Comparison of ENCODE assay signal across 8 mouse cellular contexts in genomic region chr11:3536082-3536481, GRCm38 (mm10). TPM values are rescaled to one million over a fixed set of nuclear protein-coding genes. Genes with fewer than 3 reads are reported as not detected.
DNase-seq lines count a peak whose midpoint lies in the region; ATAC-seq and TF ChIP-seq lines count a peak whose summit lies in the region.

No protein-coding gene starts in this region.

- peak overlapping the region; percentile 84 for H3K4me2 ChIP-seq in kidney, embryonic 14.5 days (replicated peaks; ENCODE audit: low read depth, low read length)
- peak overlapping the region; percentile 79 for H3K4me2 ChIP-seq in embryonic facial prominence, embryonic 13.5 days
- H3K4me2 ChIP-seq in hindbrain, postnatal 0 days (ENCODE audit: low read depth, low read length) = peak overlapping the region; percentile 97
- peak overlapping the region; percentile 97 for H3K4me2 ChIP-seq in midbrain, embryonic 15.5 days

- no peaks in the 10 kb centered on the region for H3K27me3 ChIP-seq in kidney, embryonic 14.5 days (ENCODE audit: control insufficient read depth, insufficient read depth, low read length)
- no peaks in the 10 kb centered on the region for H3K27me3 ChIP-seq in embryonic facial prominence, embryonic 13.5 days
- H3K27me3 ChIP-seq in hindbrain, postnatal 0 days (ENCODE audit: insufficient read depth, low read length) = no peaks in the 10 kb centered on the region
- no peaks in the 10 kb centered on the region for H3K27me3 ChIP-seq in midbrain, embryonic 15.5 days (replicated peaks)

- peak overlapping the region; percentile 50 for H3K4me3 ChIP-seq in kidney, embryonic 14.5 days (ENCODE audit: low read length)
- H3K4me3 ChIP-seq in embryonic facial prominence, embryonic 13.5 days = peak overlapping the region; percentile 52
- peak overlapping the region; percentile 54 for H3K4me3 ChIP-seq in hindbrain, postnatal 0 days (ENCODE audit: low read length)
- H3K4me3 ChIP-seq in midbrain, embryonic 15.5 days = peak overlapping the region; percentile 61

- no peak for TF ChIP-seq CTCF in hindbrain, postnatal 0 days (IDR thresholded peaks at IDR 0.05; ENCODE audit: low read depth)

- WGBS in kidney, embryonic 14.5 days = 36% methylated on average over 5 of the region's 5 CpGs
- 38% methylated on average over 5 of the region's 5 CpGs for WGBS in embryonic facial prominence, embryonic 13.5 days
- WGBS in hindbrain, postnatal 0 days = 42% methylated on average over 5 of the region's 5 CpGs
- 42% methylated on average over 5 of the region's 5 CpGs for WGBS in midbrain, embryonic 15.5 days

- DNase-seq in kidney, postnatal 4 days = no peak
- DNase-seq in hindbrain, postnatal 0 days (ENCODE audit: low spot score) = no peak
- DNase-seq in ovary, postnatal 10 days (ENCODE audit: low spot score) = no peak
- DNase-seq in adrenal gland, adult 8-10 months = no peak
- DNase-seq in left cerebral cortex, adult 8-10 months (ENCODE audit: low spot score in 2 of 2) = no peak

- peak overlapping the region; percentile 63; the same call in 1 of the 2 replicates for H3K9ac ChIP-seq in kidney, embryonic 14.5 days (ENCODE audit: low read depth, low read length)
- H3K9ac ChIP-seq in embryonic facial prominence, embryonic 13.5 days = peak overlapping the region; percentile 79
- H3K9ac ChIP-seq in hindbrain, postnatal 0 days (replicated peaks; ENCODE audit: low read length) = peak overlapping the region; percentile 62
- peak overlapping the region; percentile 59 for H3K9ac ChIP-seq in midbrain, embryonic 15.5 days

- no peaks in the 10 kb centered on the region for H3K9me3 ChIP-seq in kidney, embryonic 14.5 days (ENCODE audit: control insufficient read depth, low read length)
- no peaks in the 10 kb centered on the region for H3K9me3 ChIP-seq in embryonic facial prominence, embryonic 13.5 days
- no peaks in the 10 kb centered on the region for H3K9me3 ChIP-seq in hindbrain, postnatal 0 days (ENCODE audit: low read length)
- H3K9me3 ChIP-seq in midbrain, embryonic 15.5 days = no peaks in the 10 kb centered on the region

- peak overlapping the region; percentile 86 for H3K27ac ChIP-seq in kidney, embryonic 14.5 days (ENCODE audit: low read depth, low read length)
- peak overlapping the region; percentile 96 for H3K27ac ChIP-seq in embryonic facial prominence, embryonic 13.5 days
- H3K27ac ChIP-seq in hindbrain, postnatal 0 days = peak overlapping the region; percentile 69; the same call in 1 of the 2 replicates
- peak overlapping the region; percentile 80; the same call in 1 of the 2 replicates for H3K27ac ChIP-seq in midbrain, embryonic 15.5 days

- H3K4me1 ChIP-seq in kidney, embryonic 14.5 days (ENCODE audit: control insufficient read depth, insufficient read depth, low read length) = peaks cover 33% of the 10 kb centered on the region
- peaks cover 37% of the 10 kb centered on the region for H3K4me1 ChIP-seq in embryonic facial prominence, embryonic 13.5 days
- peaks cover 3% of the 10 kb centered on the region; the same call in 1 of the 2 replicates for H3K4me1 ChIP-seq in hindbrain, postnatal 0 days (ENCODE audit: insufficient read depth, low read length)
- peaks cover 20% of the 10 kb centered on the region; the same call in 1 of the 2 replicates for H3K4me1 ChIP-seq in midbrain, embryonic 15.5 days

- H3K36me3 ChIP-seq in kidney, embryonic 14.5 days (ENCODE audit: control insufficient read depth, insufficient read depth, low read length) = peaks cover 38% of the 10 kb centered on the region
- H3K36me3 ChIP-seq in embryonic facial prominence, embryonic 13.5 days = peaks cover 36% of the 10 kb centered on the region
- H3K36me3 ChIP-seq in hindbrain, postnatal 0 days (ENCODE audit: insufficient read depth, low read length) = no peaks in the 10 kb centered on the region
- H3K36me3 ChIP-seq in midbrain, embryonic 15.5 days (replicated peaks) = no peaks in the 10 kb centered on the region

- no peak for ATAC-seq in kidney, embryonic 14.5 days (ENCODE audit: low FRiP score, low TSS enrichment)
- ATAC-seq in embryonic facial prominence, embryonic 13.5 days (ENCODE audit: insufficient number of reproducible peaks, insufficient read depth, low FRiP score, low TSS enrichment, low read depth) = no peak
- no peak for ATAC-seq in hindbrain, postnatal 0 days
- no peak for ATAC-seq in midbrain, embryonic 15.5 days (replicated peaks)

RNA-seq across cellular contexts. Expression of gene Smtn, which starts 4.3 kb away (rescaled TPM):
- 51.8 and 70.7 TPM in 2 replicates for polyA plus RNA-seq in kidney, embryonic 14.5 days (2014; fragmentation: Nextera tagmentation; extraction: Ambion mirVana)
- 43.9 and 46.1 TPM in 2 replicates for polyA plus RNA-seq in embryonic facial prominence, embryonic 13.5 days (2015; fragmentation: Nextera tagmentation; extraction: Ambion mirVana)
- total RNA-seq in hindbrain, postnatal 0 days (2014; rRNA removed) = 7.7 and 10.0 TPM in 2 replicates
- 10.7 and 12.8 TPM in 2 replicates for polyA plus RNA-seq in hindbrain, postnatal 0 days (2015; fragmentation: Nextera tagmentation; extraction: Ambion mirVana)
- 16.0 and 17.9 TPM in 2 replicates for polyA plus RNA-seq in midbrain, embryonic 15.5 days (2015; fragmentation: Nextera tagmentation; extraction: Ambion mirVana)
- total RNA-seq in adrenal gland, adult 8-10 months (2022) = 10 to 100 TPM; 36.6 to 93.0 (median 52.5) TPM
- 10 to 100 TPM in 1 of 4 experiments, 1 to 10 TPM in 3; 5.2 to 11.0 (median 7.2) TPM for total RNA-seq in left cerebral cortex, adult 8-10 months (2022)

RNA-seq across cellular contexts. Expression of gene Selenom, which starts 21.6 kb away (rescaled TPM):
- polyA plus RNA-seq in kidney, embryonic 14.5 days (2014; fragmentation: Nextera tagmentation; extraction: Ambion mirVana) = 82.1 and 107 TPM in 2 replicates
- 128 and 132 TPM in 2 replicates for polyA plus RNA-seq in embryonic facial prominence, embryonic 13.5 days (2015; fragmentation: Nextera tagmentation; extraction: Ambion mirVana)
- 321 and 384 TPM in 2 replicates for total RNA-seq in hindbrain, postnatal 0 days (2014; rRNA removed)
- polyA plus RNA-seq in hindbrain, postnatal 0 days (2015; fragmentation: Nextera tagmentation; extraction: Ambion mirVana) = 359 and 389 TPM in 2 replicates
- 72.7 and 75.6 TPM in 2 replicates for polyA plus RNA-seq in midbrain, embryonic 15.5 days (2015; fragmentation: Nextera tagmentation; extraction: Ambion mirVana)
- 10 to 100 TPM; 39.2 to 61.9 (median 57.1) TPM for total RNA-seq in adrenal gland, adult 8-10 months (2022)
- 100 to 1,000 TPM; 149 to 172 (median 160) TPM for total RNA-seq in left cerebral cortex, adult 8-10 months (2022)

RNA-seq across cellular contexts. Expression of gene Inpp5j, which starts 31.5 kb away (rescaled TPM):
- 0.40 and 0.61 TPM in 2 replicates for polyA plus RNA-seq in kidney, embryonic 14.5 days (2014; fragmentation: Nextera tagmentation; extraction: Ambion mirVana)
- 0.48 and 0.85 TPM in 2 replicates for polyA plus RNA-seq in embryonic facial prominence, embryonic 13.5 days (2015; fragmentation: Nextera tagmentation; extraction: Ambion mirVana)
- total RNA-seq in hindbrain, postnatal 0 days (2014; rRNA removed) = 9.4 and 11.7 TPM in 2 replicates
- polyA plus RNA-seq in hindbrain, postnatal 0 days (2015; fragmentation: Nextera tagmentation; extraction: Ambion mirVana) = 14.6 and 15.3 TPM in 2 replicates
- 7.5 and 7.9 TPM in 2 replicates for polyA plus RNA-seq in midbrain, embryonic 15.5 days (2015; fragmentation: Nextera tagmentation; extraction: Ambion mirVana)
- total RNA-seq in adrenal gland, adult 8-10 months (2022) = 1 to 10 TPM in 1 of 4 experiments, under 1 TPM in 3; 0.55 to 1.0 (median 0.75) TPM
- total RNA-seq in left cerebral cortex, adult 8-10 months (2022) = 10 to 100 TPM; 49.4 to 55.6 (median 53.8) TPM

RNA-seq across cellular contexts. Expression of gene Pla2g3, which starts 48.0 kb away (rescaled TPM):
- 0.39 and 0.77 TPM in 2 replicates for polyA plus RNA-seq in kidney, embryonic 14.5 days (2014; fragmentation: Nextera tagmentation; extraction: Ambion mirVana)
- polyA plus RNA-seq in embryonic facial prominence, embryonic 13.5 days (2015; fragmentation: Nextera tagmentation; extraction: Ambion mirVana) = 0.51 and 0.60 TPM in 2 replicates
- total RNA-seq in hindbrain, postnatal 0 days (2014; rRNA removed) = 30.4 and 34.8 TPM in 2 replicates
- polyA plus RNA-seq in hindbrain, postnatal 0 days (2015; fragmentation: Nextera tagmentation; extraction: Ambion mirVana) = 18.5 and 21.2 TPM in 2 replicates
- 1.3 TPM in 2 replicates for polyA plus RNA-seq in midbrain, embryonic 15.5 days (2015; fragmentation: Nextera tagmentation; extraction: Ambion mirVana)
- under 1 TPM; 0.17 to 0.59 (median 0.43) TPM for total RNA-seq in adrenal gland, adult 8-10 months (2022)
- 1 to 10 TPM; 2.3 to 3.5 (median 2.7) TPM for total RNA-seq in left cerebral cortex, adult 8-10 months (2022)
